Mouse (Mus musculus) limb, embryonic 15.5 days (tissue): ENCODE measurements around the gene Calhm6. TPM values are rescaled to one million over a fixed set of nuclear protein-coding genes. Genes with fewer than 3 reads are reported as not detected.

Experiments used
- ATAC-seq: fragments of 200-750 bp; cut with Nextera tagmentation; 2 replicates; pipeline ENCODE4 v1.8.0; 2017; ENCODE audit warnings: low read depth, moderate TSS enrichment; ENCODE audit not compliant: insufficient number of reproducible peaks, low FRiP score, low TSS enrichment
- H3K27ac ChIP-seq: fragments of 300-500 bp; sonication (generic); 2 replicates; pipeline ENCODE4 v1.5.1; 2015; ENCODE audit warnings: moderate library complexity, mild to moderate bottlenecking, inconsistent platforms
- H3K27me3 ChIP-seq: fragments of 300-500 bp; sonication (generic); 2 replicates; pipeline ENCODE4 v1.6.1; 2015; ENCODE audit warnings: inconsistent platforms
- H3K36me3 ChIP-seq: fragments of 300-500 bp; sonication (generic); 2 replicates; pipeline ENCODE4 v1.6.1; 2015; ENCODE audit warnings: inconsistent platforms
- H3K4me1 ChIP-seq: fragments of 300-500 bp; sonication (generic); 2 replicates; pipeline ENCODE4 v1.6.1; 2015; ENCODE audit warnings: inconsistent platforms
- H3K4me2 ChIP-seq: fragments of 300-500 bp; sonication (generic); 2 replicates; pipeline ENCODE4 v1.6.1; 2015; ENCODE audit warnings: mild to moderate bottlenecking, inconsistent platforms
- H3K4me3 ChIP-seq: fragments of 300-500 bp; sonication (generic); 2 replicates; pipeline ENCODE4 v1.5.1; 2015; ENCODE audit warnings: mild to moderate bottlenecking, inconsistent platforms
- H3K9ac ChIP-seq: fragments of 300-500 bp; sonication (generic); 2 replicates; pipeline ENCODE4 v1.6.1; 2015; ENCODE audit warnings: inconsistent platforms
- H3K9me3 ChIP-seq: fragments of 300-500 bp; sonication (generic); 2 replicates; pipeline ENCODE4 v1.6.1; 2016; ENCODE audit warnings: inconsistent platforms
- WGBS: fragments of 180-500 bp; shearing (Covaris S2); methylation state at CpG from one replicate; pipeline ENCODE4 v1.1.7; 2015; 5-methylcytosine and 5-hydroxymethylcytosine counted together
- polyA plus RNA-seq: library from polyadenylated mRNA; unstranded; fragments of >200 nt; fragmentation: Nextera tagmentation; extraction: Ambion mirVana; gene quantifications from 2 replicates; pipeline ENCODE4 v1.2.1, GENCODE M21; 2015

The Calhm6 gene
- polyA plus RNA-seq, 1 experiment from 2014 or later: 0.59 TPM

GRCm38 (mm10) chr10:34139768-34140167 lies 12.0 kb upstream of the Calhm6 start:
- Histone ChIP-seq H3K9me3 (no peaks in the 10 kb centered on the region), H3K4me3 (no peak overlapping the region), H3K27me3 (no peaks in the 10 kb centered on the region), H3K36me3 (no peaks in the 10 kb centered on the region), H3K9ac (no peak overlapping the region), H3K4me1 (no peaks in the 10 kb centered on the region), H3K4me2 (no peak overlapping the region), H3K27ac (no peak overlapping the region)
- WGBS: 53% methylated on average over 4 of the region's 4 CpGs
- ATAC-seq: no peak

GRCm38 (mm10) chr10:34138027-34138426 lies 10.2 kb upstream of the Calhm6 start:
- H3K4me3 ChIP-seq: no peak overlapping the region
- no peak overlapping the region for H3K27ac ChIP-seq
- H3K9me3 ChIP-seq: no peaks in the 10 kb centered on the region
- 54% methylated on average over 6 of the region's 6 CpGs for WGBS
- no peak overlapping the region for H3K4me2 ChIP-seq
- no peak for ATAC-seq
- H3K36me3 ChIP-seq: no peaks in the 10 kb centered on the region
- H3K4me1 ChIP-seq: no peaks in the 10 kb centered on the region
- no peak overlapping the region for H3K9ac ChIP-seq
- no peaks in the 10 kb centered on the region for H3K27me3 ChIP-seq

GRCm38 (mm10) chr10:34136432-34136831 lies 8.6 kb upstream of the Calhm6 start:
- no peak overlapping the region for H3K4me2 ChIP-seq
- H3K4me1 ChIP-seq: no peaks in the 10 kb centered on the region
- no peaks in the 10 kb centered on the region for H3K36me3 ChIP-seq
- no peak overlapping the region for H3K9ac ChIP-seq
- no peak for ATAC-seq
- no peaks in the 10 kb centered on the region for H3K27me3 ChIP-seq
- no peak overlapping the region for H3K27ac ChIP-seq
- no peaks in the 10 kb centered on the region for H3K9me3 ChIP-seq
- 27% methylated on average over 6 of the region's 6 CpGs for WGBS
- no peak overlapping the region for H3K4me3 ChIP-seq

- Histone ChIP-seq H3K9me3 (no peaks in the 10 kb centered on the region), H3K27me3 (no peaks in the 10 kb centered on the region), H3K27ac (no peak overlapping the region), H3K4me2 (no peak overlapping the region), H3K4me3 (no peak overlapping the region), H3K4me1 (peaks cover 14% of the 10 kb centered on the region; the same call in 1 of the 2 replicates), H3K9ac (no peak overlapping the region), H3K36me3 (no peaks in the 10 kb centered on the region)
- no peak for ATAC-seq
- 56% methylated on average over 2 of the region's 2 CpGs for WGBS
These were observed 3.6 kb upstream of the Calhm6 start for GRCm38 (mm10) chr10:34131356-34131755.

GRCm38 (mm10) chr10:34128391-34128790 lies 607 bp upstream of the Calhm6 start:
- 69% methylated on average over 6 of the region's 6 CpGs for WGBS
- Histone ChIP-seq H3K27me3 (no peaks in the 10 kb centered on the region), H3K4me2 (no peak overlapping the region), H3K9me3 (no peaks in the 10 kb centered on the region), H3K27ac (no peak overlapping the region), H3K4me3 (no peak overlapping the region), H3K9ac (no peak overlapping the region), H3K36me3 (no peaks in the 10 kb centered on the region), H3K4me1 (peaks cover 14% of the 10 kb centered on the region; the same call in 1 of the 2 replicates)
- ATAC-seq: no peak

GRCm38 (mm10) chr10:34118421-34118820 lies 9.4 kb downstream of the Calhm6 start:
- Histone ChIP-seq H3K9me3 (no peaks in the 10 kb centered on the region), H3K4me3 (no peak overlapping the region), H3K4me2 (no peak overlapping the region), H3K36me3 (no peaks in the 10 kb centered on the region), H3K4me1 (no peaks in the 10 kb centered on the region), H3K27ac (no peak overlapping the region), H3K9ac (no peak overlapping the region), H3K27me3 (no peaks in the 10 kb centered on the region)
- ATAC-seq: no peak
- 84% methylated on average over 2 of the region's 2 CpGs for WGBS

GRCm38 (mm10) chr10:34117770-34118169 lies 10.0 kb downstream of the Calhm6 start:
- H3K4me3 ChIP-seq: no peak overlapping the region
- H3K9ac ChIP-seq: no peak overlapping the region
- H3K36me3 ChIP-seq: no peaks in the 10 kb centered on the region
- no peak overlapping the region for H3K27ac ChIP-seq
- no peak overlapping the region for H3K4me2 ChIP-seq
- ATAC-seq: no peak
- no peaks in the 10 kb centered on the region for H3K9me3 ChIP-seq
- H3K4me1 ChIP-seq: no peaks in the 10 kb centered on the region
- no peaks in the 10 kb centered on the region for H3K27me3 ChIP-seq

- Histone ChIP-seq H3K9ac (no peak overlapping the region), H3K9me3 (no peaks in the 10 kb centered on the region), H3K27me3 (no peaks in the 10 kb centered on the region), H3K4me1 (no peaks in the 10 kb centered on the region), H3K36me3 (no peaks in the 10 kb centered on the region), H3K27ac (no peak overlapping the region), H3K4me2 (no peak overlapping the region), H3K4me3 (no peak overlapping the region)
- WGBS: 40% methylated on average over 3 of the region's 3 CpGs
- ATAC-seq: no peak
These were observed 10.7 kb downstream of the Calhm6 start for GRCm38 (mm10) chr10:34117131-34117530.

GRCm38 (mm10) chr10:34111964-34112738 lies 15.6 kb downstream of the Calhm6 start:
- no peak overlapping the region for H3K4me3 ChIP-seq
- no peaks in the 10 kb centered on the region for H3K36me3 ChIP-seq
- H3K27me3 ChIP-seq: no peaks in the 10 kb centered on the region
- no peak for ATAC-seq
- no peaks in the 10 kb centered on the region for H3K4me1 ChIP-seq
- no peak overlapping the region for H3K9ac ChIP-seq
- no peaks in the 10 kb centered on the region for H3K9me3 ChIP-seq
- no peak overlapping the region for H3K4me2 ChIP-seq
- 50% methylated on average over 4 of the region's 4 CpGs for WGBS
- H3K27ac ChIP-seq: peak overlapping the region; percentile 48

- WGBS: 85% methylated on average over 13 of the region's 13 CpGs
- no peaks in the 10 kb centered on the region for H3K27me3 ChIP-seq
- ATAC-seq: no peak
These were observed 16.8 kb downstream of the Calhm6 start for GRCm38 (mm10) chr10:34110863-34111465.

GRCm38 (mm10) chr10:34096418-34096883 lies 31.3 kb downstream of the Calhm6 start, which contains the start of gene Calhm5:
Calhm5 (minus strand) TSS chr10:34096519.
- no peak within 1 kb of the TSS for H3K9ac ChIP-seq

More at GRCm38 (mm10) chr10:34110863-34111465, 16.8 kb downstream of the Calhm6 start:
- Histone ChIP-seq H3K36me3 (no peaks in the 10 kb centered on the region), H3K9ac (no peak overlapping the region), H3K27ac (no peak overlapping the region), H3K4me2 (no peak overlapping the region), H3K9me3 (no peaks in the 10 kb centered on the region), H3K4me1 (no peaks in the 10 kb centered on the region), H3K4me3 (no peak overlapping the region)

GRCm38 (mm10) chr10:34095964-34096363 lies 31.8 kb downstream of the Calhm6 start:
- H3K4me3 ChIP-seq: peak overlapping the region; percentile 25
- 55% methylated on average over 12 of the region's 12 CpGs for WGBS

More at GRCm38 (mm10) chr10:34096418-34096883, 31.3 kb downstream of the Calhm6 start, which contains the start of gene Calhm5:
- Histone ChIP-seq H3K27me3 (no peaks in the 10 kb centered on the region), H3K4me1 (no peaks in the 10 kb centered on the region), H3K36me3 (no peaks in the 10 kb centered on the region), H3K4me2 (peak within 1 kb of the TSS; percentile 27), H3K4me3 (peak within 1 kb of the TSS; percentile 25), H3K27ac (no peak within 1 kb of the TSS), H3K9me3 (no peaks in the 10 kb centered on the region)
- ATAC-seq: no peak
- 11% methylated on average over 9 of the region's 9 CpGs for WGBS

More at GRCm38 (mm10) chr10:34095964-34096363, 31.8 kb downstream of the Calhm6 start:
- Histone ChIP-seq H3K4me1 (no peaks in the 10 kb centered on the region), H3K9me3 (no peaks in the 10 kb centered on the region), H3K9ac (no peak overlapping the region), H3K27me3 (no peaks in the 10 kb centered on the region), H3K4me2 (peak overlapping the region; percentile 27), H3K36me3 (no peaks in the 10 kb centered on the region), H3K27ac (no peak overlapping the region)
- no peak for ATAC-seq
